ENCODE assay signal across 1 mouse cellular context in the genomic region with DNA sequence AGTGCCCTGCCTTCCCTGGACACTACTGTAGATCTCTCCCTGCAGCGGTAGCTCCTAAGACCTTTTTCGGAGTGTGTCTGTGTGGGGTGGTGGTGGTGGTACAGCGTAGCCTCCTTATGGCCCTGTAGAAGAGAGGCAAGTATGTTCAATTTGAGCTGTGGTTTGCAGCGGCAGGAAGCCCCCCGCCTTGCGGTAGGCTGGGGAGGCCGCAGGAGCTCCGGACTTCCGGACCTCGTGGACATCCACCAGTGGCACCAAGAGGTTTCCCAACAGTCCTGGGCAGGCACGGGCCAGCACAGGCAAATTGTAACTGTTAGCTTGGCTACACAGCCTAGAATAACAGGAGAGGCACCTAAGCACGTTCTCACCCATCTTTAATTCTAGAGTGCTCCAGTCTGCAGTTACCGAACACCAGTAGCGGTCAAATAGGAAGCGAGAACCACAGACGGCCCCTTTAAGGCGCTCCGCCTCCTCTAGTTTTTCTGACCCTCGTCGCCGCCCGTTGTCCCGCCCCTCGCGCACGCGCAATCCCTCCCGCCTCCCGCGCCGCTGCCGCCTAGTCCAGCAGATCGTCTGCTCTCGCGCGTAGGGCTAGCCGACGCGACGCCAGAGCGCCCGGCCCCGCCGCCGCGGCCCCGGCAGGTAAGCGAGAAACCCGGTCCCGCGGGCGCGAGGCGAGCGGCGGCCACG.
A peak's percentile ranks its signal among the peaks of the same experiment; 100 is the strongest.
TF ChIP-seq lines count a peak whose summit lies in the region.

A gene (plus strand): TSS at position 519 of the 690 bp plus-strand sequence.

TF ChIP-seq in CH12.LX, 34 proteins besides CTCF, POLR2A, EP300 and RAD21 (continued from another document):
- TF ChIP-seq SIN3A (IDR thresholded peaks at IDR 0.05; ENCODE audit: low read length) (peak; percentile 58), MAZ (IDR thresholded peaks at IDR 0.05; ENCODE audit: low read depth, low read length) (0 out of 2 replicates have a peak, but pooled peaks have one; percentile 59), UBTF (IDR thresholded peaks at IDR 0.05; ENCODE audit: low read depth, low read length) (no peak; the same call in 1 of the 2 replicates), MEF2A (IDR thresholded peaks at IDR 0.05; ENCODE audit: borderline replicate concordance, low read depth, low read length) (peak; percentile 47; the same call in 1 of the 2 replicates), MYC (IDR thresholded peaks at IDR 0.05; ENCODE audit: low read depth, low read length) (peak; percentile 83; the same call in 1 of the 2 replicates), ZMIZ1 (IDR thresholded peaks at IDR 0.05; ENCODE audit: low read depth, low read length) (peak; percentile 67; the same call in 1 of the 2 replicates), ZKSCAN1 (IDR thresholded peaks at IDR 0.05; ENCODE audit: borderline replicate concordance, low read depth, low read length) (no peak), JUN (IDR thresholded peaks at IDR 0.05; ENCODE audit: insufficient read depth, low read depth, low read length) (no peak)
